Mouse (Mus musculus) spleen, postnatal 10 days (tissue): Measurements from ENCODE around the gene Wdr38.

Experiments
- DNase-seq, 2 experiments: peaks; one replicate each; pipeline ENCODE4 v3.0.0; 2021 to 2022; ENCODE audit warnings: low spot score in 2 of 2

Gene Wdr38

GRCm38 (mm10) chr2:38997386-38998374 lies at the start of gene Wdr38:
Gene Wdr38, plus strand, starts transcription at chr2:38997476.
- DNase-seq = peak; percentile 90 to 91

GRCm38 (mm10) chr2:38947566-38947965 lies 49.7 kb upstream of the Wdr38 start:
- DNase-seq = no peak

GRCm38 (mm10) chr2:38950281-38950719 lies 47.0 kb upstream of the Wdr38 start:
- peak; percentile 41 to 81 for DNase-seq

- DNase-seq = peak in 1 of 2 experiments; percentile 16
These were observed 44.0 kb upstream of the Wdr38 start for GRCm38 (mm10) chr2:38953152-38953883.

GRCm38 (mm10) chr2:38956062-38956461 lies 41.2 kb upstream of the Wdr38 start:
- no peak for DNase-seq

- no peak for DNase-seq
These were observed 39.5 kb upstream of the Wdr38 start for GRCm38 (mm10) chr2:38957671-38958223.

- no peak for DNase-seq
These were observed 33.1 kb upstream of the Wdr38 start for GRCm38 (mm10) chr2:38964198-38964597.

GRCm38 (mm10) chr2:38969650-38970049 lies 27.6 kb upstream of the Wdr38 start:
- DNase-seq = no peak

GRCm38 (mm10) chr2:38970057-38970456 lies 27.2 kb upstream of the Wdr38 start:
- peak in 1 of 2 experiments; percentile 46 for DNase-seq

GRCm38 (mm10) chr2:38973223-38973622 lies 24.1 kb upstream of the Wdr38 start:
- DNase-seq = no peak

- no peak for DNase-seq
These were observed 23.6 kb upstream of the Wdr38 start for GRCm38 (mm10) chr2:38973701-38974100.

GRCm38 (mm10) chr2:38974171-38974570 lies 23.1 kb upstream of the Wdr38 start:
- DNase-seq = no peak

GRCm38 (mm10) chr2:38975181-38975580 lies 22.1 kb upstream of the Wdr38 start:
- no peak for DNase-seq

GRCm38 (mm10) chr2:38975941-38976805 lies 21.1 kb upstream of the Wdr38 start:
- DNase-seq = no peak

- DNase-seq = no peak
These were observed 19.4 kb upstream of the Wdr38 start for GRCm38 (mm10) chr2:38977837-38978236.

- no peak for DNase-seq
These were observed 13.8 kb upstream of the Wdr38 start for GRCm38 (mm10) chr2:38983456-38983855.

- no peak for DNase-seq
These were observed 10.7 kb upstream of the Wdr38 start for GRCm38 (mm10) chr2:38986580-38986979.

- no peak for DNase-seq
These were observed 9.9 kb upstream of the Wdr38 start for GRCm38 (mm10) chr2:38987371-38987770.

- DNase-seq = no peak
These were observed 9.3 kb upstream of the Wdr38 start for GRCm38 (mm10) chr2:38987803-38988510.

GRCm38 (mm10) chr2:38988929-38989328 lies 8.3 kb upstream of the Wdr38 start:
- DNase-seq = no peak

- DNase-seq = no peak
These were observed 5.3 kb upstream of the Wdr38 start for GRCm38 (mm10) chr2:38992004-38992403.
